Mouse (Mus musculus): ENCODE measurements around the gene Arpc3. TPM values are rescaled to one million over a fixed set of nuclear protein-coding genes. Genes with fewer than 3 reads are reported as not detected.

Gene Arpc3
- polyA plus RNA-seq, 1 experiment from 2014 or later: 148 TPM

DNA sequence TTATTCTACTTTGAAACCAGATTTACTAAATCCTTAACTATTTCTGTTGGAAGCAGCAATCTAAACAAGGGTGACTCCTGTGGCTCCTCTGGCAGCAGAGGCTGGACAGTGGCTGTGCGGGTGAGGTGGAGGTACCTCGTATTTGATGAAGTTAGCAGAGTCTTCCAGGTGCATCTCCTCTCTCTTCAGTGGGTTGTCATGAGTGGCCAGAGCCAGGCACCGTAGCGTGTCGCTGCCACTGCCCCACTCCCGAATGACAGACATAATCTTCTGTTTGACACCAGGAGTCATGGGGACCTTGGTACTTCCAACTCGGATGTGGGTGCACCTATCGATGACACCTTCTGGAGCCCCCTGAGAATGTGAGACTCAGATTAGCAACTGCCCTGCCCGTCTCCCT lies 69.8 kb downstream of the Arpc3 start:
- WGBS: 95% methylated on average over 9 of the region's 9 CpGs
- no peak for ATAC-seq (replicated peaks)
- no peak overlapping the region for H3K4me3 ChIP-seq

More for the DNA sequence above, 69.8 kb downstream of the Arpc3 start:
- Histone ChIP-seq H3K27me3 (replicated peaks) (no peaks in the 10 kb centered on the region), H3K36me3 (replicated peaks) (peaks cover 88% of the 10 kb centered on the region), H3K4me2 (no peak overlapping the region), H3K9ac (no peak overlapping the region), H3K9me3 (no peaks in the 10 kb centered on the region), H3K27ac (no peak overlapping the region), H3K4me1 (no peaks in the 10 kb centered on the region)

Other genes starting within 250 kb of the Arpc3 start
- gene Ppp1cc, start 233.6 kb upstream of the Arpc3 start, polyA plus RNA-seq (2015; fragmentation: Nextera tagmentation; extraction: Ambion mirVana): 216 and 237 TPM in 2 replicates
- 1.5 and 1.9 TPM in 2 replicates for gene Hvcn1, start 185.1 kb upstream of the Arpc3 start, polyA plus RNA-seq (2015; fragmentation: Nextera tagmentation; extraction: Ambion mirVana)
- gene Tctn1, start 127.4 kb upstream of the Arpc3 start, polyA plus RNA-seq (2015; fragmentation: Nextera tagmentation; extraction: Ambion mirVana): 6.1 TPM in 2 replicates
- 7.6 and 8.4 TPM in 2 replicates for gene Pptc7, start 107.5 kb upstream of the Arpc3 start, polyA plus RNA-seq (2015; fragmentation: Nextera tagmentation; extraction: Ambion mirVana)
- 27.0 and 28.3 TPM in 2 replicates for gene Rad9b, start 37.6 kb upstream of the Arpc3 start, polyA plus RNA-seq (2015; fragmentation: Nextera tagmentation; extraction: Ambion mirVana)
- 268 and 286 TPM in 2 replicates for gene Vps29, start 37.5 kb upstream of the Arpc3 start, polyA plus RNA-seq (2015; fragmentation: Nextera tagmentation; extraction: Ambion mirVana)
- 42.9 and 47.7 TPM in 2 replicates for gene Gpn3, start 20.0 kb upstream of the Arpc3 start, polyA plus RNA-seq (2015; fragmentation: Nextera tagmentation; extraction: Ambion mirVana)
- 149 and 162 TPM in 2 replicates for gene Fam216a, start 19.5 kb upstream of the Arpc3 start, polyA plus RNA-seq (2015; fragmentation: Nextera tagmentation; extraction: Ambion mirVana)
- 51.2 and 54.5 TPM in 2 replicates for gene Anapc7, start 29.8 kb downstream of the Arpc3 start, polyA plus RNA-seq (2015; fragmentation: Nextera tagmentation; extraction: Ambion mirVana)
- 46.3 and 47.7 TPM in 2 replicates for gene Atp2a2, start 110.3 kb downstream of the Arpc3 start, polyA plus RNA-seq (2015; fragmentation: Nextera tagmentation; extraction: Ambion mirVana)
- 64.1 and 75.6 TPM in 2 replicates for gene Ift81, start 222.6 kb downstream of the Arpc3 start, polyA plus RNA-seq (2015; fragmentation: Nextera tagmentation; extraction: Ambion mirVana)